Mouse (Mus musculus): ENCODE results near the gene Olfr1281.

DNA sequence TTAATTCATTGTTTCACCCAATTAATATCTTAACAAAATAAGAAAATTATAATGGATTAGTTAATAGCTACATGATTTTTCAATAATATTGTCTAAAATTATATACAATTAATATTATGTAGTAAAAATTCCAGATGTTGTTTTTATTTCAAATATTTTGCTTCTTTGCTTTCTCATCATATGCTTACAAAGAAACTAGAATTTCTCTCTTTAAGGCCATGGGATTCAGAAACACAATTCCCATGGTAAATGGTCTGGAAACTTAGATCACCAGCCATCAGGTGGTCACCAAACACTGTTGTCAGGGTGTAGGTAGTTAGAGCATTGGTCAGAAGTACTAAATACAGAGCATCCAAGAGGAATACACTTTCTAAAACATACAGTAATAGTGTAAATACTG is 36.5 kb upstream of the Olfr1281 start, which contains the start of gene Olfr1278:
- TF ChIP-seq CTCF (IDR thresholded peaks at IDR 0.05; ENCODE audit: low read depth) (no peak), EP300 (optimal IDR thresholded peaks at IDR 0.05) (no peak)
